Mouse (Mus musculus): ENCODE data around the gene Bad.

Bad gene

GRCm38 (mm10) chr19:6969665-6970381, 28.2 kb downstream of the Bad start:
- no peak for DNase-seq

- peak; percentile 47 for DNase-seq
Observed at GRCm38 (mm10) chr19:6970460-6971085, 28.9 kb downstream of the Bad start.

- no peak for DNase-seq
Observed at GRCm38 (mm10) chr19:6971644-6972043, 30.0 kb downstream of the Bad start.

GRCm38 (mm10) chr19:6972247-6972917, 30.7 kb downstream of the Bad start:
- peak; percentile 38 for DNase-seq

- no peak for DNase-seq
Observed at GRCm38 (mm10) chr19:6973581-6974190, 32.0 kb downstream of the Bad start.

GRCm38 (mm10) chr19:6974211-6975205, 32.8 kb downstream of the Bad start, which contains the start of gene Ppp1r14b:
Gene Ppp1r14b (plus strand): TSS chr19:6974968.
- DNase-seq: peak; percentile 68

GRCm38 (mm10) chr19:6975537-6976521, 34.2 kb downstream of the Bad start, which contains the start of gene Plcb3:
Gene Plcb3 (minus strand): TSS chr19:6976470.
- DNase-seq: peak; percentile 77

- peak; percentile 69 for DNase-seq
Observed at GRCm38 (mm10) chr19:6977759-6978638, 36.3 kb downstream of the Bad start.

GRCm38 (mm10) chr19:6978639-6978974, 36.9 kb downstream of the Bad start:
- no peak for DNase-seq

- DNase-seq: no peak
Observed at GRCm38 (mm10) chr19:6979001-6979479, 37.4 kb downstream of the Bad start.

GRCm38 (mm10) chr19:6979486-6980380, 38.1 kb downstream of the Bad start:
- peak; percentile 99 for DNase-seq

GRCm38 (mm10) chr19:6980381-6981093, 38.9 kb downstream of the Bad start, which contains the start of gene Fkbp2:
Gene Fkbp2 (minus strand): TSS chr19:6980501.
- DNase-seq: peak; percentile 99

- no peak for DNase-seq
Observed at GRCm38 (mm10) chr19:6981465-6981864, 39.8 kb downstream of the Bad start.

GRCm38 (mm10) chr19:6983621-6984020, 42.0 kb downstream of the Bad start:
- DNase-seq: peak; percentile 26

GRCm38 (mm10) chr19:6985300-6985699, 43.6 kb downstream of the Bad start:
- peak; percentile 63 for DNase-seq

GRCm38 (mm10) chr19:6985951-6986708, 44.5 kb downstream of the Bad start:
- DNase-seq: peak; percentile 59

All from cerebellum, adult 11-12 months (tissue).